Mouse (Mus musculus) kidney, adult 2 months (tissue): ENCODE data around the gene Galnt9.

Source experiments
- CTCF ChIP-seq: fragments of 200-500 bp; conservative IDR thresholded peaks from 2 replicates; pipeline ENCODE4 v1.5.1; 2011; ENCODE audit warnings: low read depth, mild to moderate bottlenecking, control low read depth, low read length, moderate library complexity, mixed read lengths; ENCODE audit not compliant: insufficient read depth, insufficient read length
- POLR2A ChIP-seq: fragments of 200-500 bp; IDR thresholded peaks from one replicate; pipeline ENCODE4 v1.6.1; 2011; ENCODE audit warnings: low read depth, low read length, control low read depth

DNA sequence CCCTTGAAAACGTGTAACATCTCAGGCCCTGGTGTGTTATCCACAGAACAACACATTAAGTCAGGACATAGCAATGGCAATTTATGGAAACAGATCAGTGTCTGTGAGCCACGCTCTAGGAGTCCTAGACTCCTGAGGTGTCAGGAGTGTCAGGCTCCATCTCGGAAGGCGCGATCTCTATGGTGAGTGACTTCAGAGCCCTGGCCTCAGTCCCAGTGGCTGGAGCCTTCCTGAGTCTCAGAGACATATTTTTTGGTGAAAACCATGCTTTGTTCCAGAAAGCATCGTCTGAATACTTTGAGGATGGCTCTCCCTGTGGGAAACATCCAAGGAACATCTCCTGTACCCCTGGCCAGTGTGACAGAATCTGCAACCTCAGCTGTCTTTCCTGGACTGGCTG, 2.7 kb upstream of the Galnt9 start:
- TF ChIP-seq CTCF: no peak
- TF ChIP-seq POLR2A: no peak
